Mouse (Mus musculus): Measurements from ENCODE around the gene Vwa7. TPM values are rescaled to one million over a fixed set of nuclear protein-coding genes. Genes with fewer than 3 reads are reported as not detected.

Gene Vwa7
- polyA plus RNA-seq, 1 experiment, result 0.05 TPM

DNA sequence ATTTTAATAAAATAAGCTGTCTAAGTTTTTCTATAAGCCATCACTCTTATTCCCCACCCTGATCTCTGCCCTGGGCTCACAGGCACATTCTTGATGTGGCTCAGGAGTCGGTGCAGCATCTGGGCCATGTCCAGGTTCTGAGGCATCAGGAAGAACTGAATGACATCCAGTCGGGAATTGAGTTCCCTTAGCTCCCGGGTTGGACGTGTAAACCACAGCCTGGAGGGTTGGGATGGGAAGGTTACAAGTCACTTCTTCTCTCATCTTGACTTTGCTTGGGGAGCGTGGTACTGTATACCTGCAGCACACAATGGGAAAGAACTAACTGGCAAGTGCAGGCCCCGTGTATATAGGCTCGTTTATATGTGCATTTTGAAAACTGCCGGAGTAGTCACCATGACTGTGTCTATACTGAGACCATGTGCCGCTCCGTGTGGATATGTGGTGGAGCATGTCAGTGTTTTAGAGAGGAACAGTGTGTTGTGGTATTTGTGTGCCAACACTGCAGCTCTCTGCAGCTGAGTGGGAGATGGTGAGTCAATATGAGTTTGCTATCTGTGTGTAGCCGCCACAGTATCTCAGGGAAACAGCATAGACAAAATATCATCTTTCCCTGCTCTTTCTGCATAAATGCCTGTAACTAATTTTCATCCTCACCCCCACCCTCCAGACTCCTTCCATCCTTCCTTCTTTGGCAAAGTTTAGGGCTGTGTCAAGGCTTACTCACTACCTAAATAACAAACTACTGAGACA is 22.9 kb downstream of the Vwa7 start:
- TF ChIP-seq POLR2AphosphoS2 (IDR thresholded peaks at IDR 0.05; ENCODE audit: insufficient read length, low read depth) (no peak), POLR2A (IDR thresholded peaks at IDR 0.05; ENCODE audit: insufficient read length, low read depth) (no peak), MYOG (IDR thresholded peaks at IDR 0.05; ENCODE audit: control insufficient read depth in 1 of 3, insufficient read depth in 1 of 3, insufficient read length in 2 of 3, low read depth in 2 of 3) (no peak), TCF12 (IDR thresholded peaks at IDR 0.05; ENCODE audit: insufficient read depth, poor library complexity, severe bottlenecking) (no peak), USF1 (IDR thresholded peaks at IDR 0.05; ENCODE audit: low read depth) (no peak), REST (IDR thresholded peaks at IDR 0.05; ENCODE audit: insufficient read depth, insufficient read length) (no peak), TCF3 (IDR thresholded peaks at IDR 0.05; ENCODE audit: insufficient read length, low read depth) (no peak), CEBPB (IDR thresholded peaks at IDR 0.05; ENCODE audit: insufficient read depth, poor library complexity, severe bottlenecking) (no peak), E2F4 (IDR thresholded peaks at IDR 0.05; ENCODE audit: insufficient read depth) (no peak), MAX (IDR thresholded peaks at IDR 0.05; ENCODE audit: low read depth) (no peak)
- Histone ChIP-seq H3K27me3 (ENCODE audit: control insufficient read depth, insufficient read depth, insufficient read length) (no peaks in the 10 kb centered on the region), H3K4me3 (no peak overlapping the region)

DNA sequence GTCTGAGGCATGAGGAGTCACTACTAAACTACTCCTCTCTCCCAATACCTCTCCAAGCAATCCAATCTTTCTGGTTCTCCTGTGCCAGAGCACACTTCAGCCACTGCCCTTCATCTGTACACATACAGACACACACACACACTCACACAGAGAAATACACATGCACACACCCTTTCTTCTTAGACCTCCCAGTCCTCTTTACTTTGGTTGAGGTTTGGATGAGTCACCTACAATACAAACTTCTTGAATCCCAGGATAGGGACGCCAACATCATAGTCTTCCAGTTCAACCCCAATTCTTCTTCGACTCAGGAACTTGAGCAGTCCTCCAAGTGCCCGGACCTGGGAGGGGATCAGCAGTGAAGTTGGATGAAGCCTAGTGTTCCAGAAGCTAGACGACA is 27.4 kb downstream of the Vwa7 start:
- Histone ChIP-seq H3K4me2 (ENCODE audit: low read depth) (peak overlapping the region; percentile 65), H3K27me3 (ENCODE audit: control insufficient read depth, insufficient read depth, insufficient read length) (no peaks in the 10 kb centered on the region), H3K79me2 (ENCODE audit: control insufficient read depth, insufficient read depth) (no peaks in the 10 kb centered on the region), H3K4me3 (no peak overlapping the region), H3K36me3 (ENCODE audit: control insufficient read depth, insufficient read depth) (no peaks in the 10 kb centered on the region), H3ac (ENCODE audit: control insufficient read depth, insufficient read length) (no peak overlapping the region)
- no peak for TF ChIP-seq REST (IDR thresholded peaks at IDR 0.05; ENCODE audit: insufficient read depth, insufficient read length)
- TF ChIP-seq POLR2AphosphoS2 (IDR thresholded peaks at IDR 0.05; ENCODE audit: insufficient read length, low read depth), result no peak
- TF ChIP-seq MYOG (IDR thresholded peaks at IDR 0.05; ENCODE audit: control insufficient read depth in 1 of 3, insufficient read depth in 1 of 3, insufficient read length in 2 of 3, low read depth in 2 of 3), result no peak
- no peak for TF ChIP-seq USF1 (IDR thresholded peaks at IDR 0.05; ENCODE audit: low read depth)
- TF ChIP-seq TCF12 (IDR thresholded peaks at IDR 0.05; ENCODE audit: insufficient read depth, poor library complexity, severe bottlenecking), result no peak
- TF ChIP-seq SRF (IDR thresholded peaks at IDR 0.05; ENCODE audit: control insufficient read depth, insufficient read length, low read depth), result no peak
- no peak for TF ChIP-seq MAX (IDR thresholded peaks at IDR 0.05; ENCODE audit: low read depth)
- no peak for TF ChIP-seq TCF3 (IDR thresholded peaks at IDR 0.05; ENCODE audit: insufficient read length, low read depth)
- no peak for TF ChIP-seq E2F4 (IDR thresholded peaks at IDR 0.05; ENCODE audit: insufficient read depth)
- no peak for TF ChIP-seq POLR2A (IDR thresholded peaks at IDR 0.05; ENCODE audit: insufficient read length, low read depth)

More for the DNA sequence above, 22.9 kb downstream of the Vwa7 start:
- Histone ChIP-seq H3K4me2 (ENCODE audit: low read depth) (peak overlapping the region; percentile 61), H3K79me2 (ENCODE audit: control insufficient read depth, insufficient read depth) (no peaks in the 10 kb centered on the region), H3K36me3 (ENCODE audit: control insufficient read depth, insufficient read depth) (no peaks in the 10 kb centered on the region), H3ac (ENCODE audit: control insufficient read depth, insufficient read length) (no peak overlapping the region)

DNA sequence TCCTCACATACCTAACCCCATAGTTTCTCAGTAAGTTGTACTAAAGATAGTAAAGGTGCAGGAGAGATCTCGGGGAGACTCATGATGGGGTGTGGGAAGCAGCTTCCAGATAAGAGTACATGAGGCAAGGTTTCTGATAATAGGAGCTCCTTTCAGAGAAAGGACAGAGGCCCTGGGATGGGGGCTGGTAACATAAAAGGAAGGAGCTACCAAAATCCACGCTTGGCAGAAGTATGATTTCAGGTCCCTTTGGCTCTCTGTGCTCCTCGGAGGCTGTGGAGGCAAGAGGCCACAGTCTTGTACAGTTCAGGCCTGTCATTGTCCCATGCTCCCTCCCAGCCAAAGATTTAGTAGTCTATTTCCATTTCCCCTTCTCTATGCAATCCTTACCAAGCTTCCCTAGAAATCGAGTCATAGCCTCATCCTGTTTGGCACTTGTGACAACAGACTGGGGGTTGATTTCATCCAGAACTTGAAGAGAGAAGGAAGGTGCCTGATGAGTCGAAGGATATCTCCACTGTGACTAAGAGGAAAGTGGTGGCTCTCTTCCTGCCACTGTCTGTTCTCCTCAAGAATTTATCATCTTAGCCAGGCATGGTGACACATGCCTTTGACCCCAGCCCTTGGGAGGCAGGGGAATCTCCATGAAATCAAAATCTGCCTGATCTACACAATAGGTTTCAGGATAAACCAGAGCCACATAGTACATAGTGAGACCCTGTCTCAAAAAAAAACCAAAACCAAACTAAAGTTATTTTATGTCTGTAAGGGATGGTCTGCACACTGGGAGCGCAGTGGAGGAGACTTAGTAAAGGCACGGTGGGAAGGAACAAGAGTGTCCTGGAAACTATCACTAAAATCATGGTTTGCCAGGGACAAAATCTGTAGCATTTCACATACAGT is 28.8 kb downstream of the Vwa7 start:
- Histone ChIP-seq H3K27me3 (ENCODE audit: control insufficient read depth, insufficient read depth, insufficient read length) (no peaks in the 10 kb centered on the region), H3ac (ENCODE audit: control insufficient read depth, insufficient read length) (no peak overlapping the region), H3K4me2 (ENCODE audit: low read depth) (peak overlapping the region; percentile 65), H3K4me3 (peak overlapping the region; percentile 29), H3K79me2 (ENCODE audit: control insufficient read depth, insufficient read depth) (peaks cover 4% of the 10 kb centered on the region), H3K36me3 (ENCODE audit: control insufficient read depth, insufficient read depth) (no peaks in the 10 kb centered on the region)
- no peak for TF ChIP-seq CEBPB (IDR thresholded peaks at IDR 0.05; ENCODE audit: insufficient read depth, poor library complexity, severe bottlenecking)

- H3K4me3 ChIP-seq, result peak overlapping the region; percentile 29
Observed at GRCm38 (mm10) chr17:35045807-35046680, 29.7 kb downstream of the Vwa7 start.

More at GRCm38 (mm10) chr17:35045807-35046680, 29.7 kb downstream of the Vwa7 start:
- Histone ChIP-seq H3K27me3 (ENCODE audit: control insufficient read depth, insufficient read depth, insufficient read length) (no peaks in the 10 kb centered on the region), H3K79me2 (ENCODE audit: control insufficient read depth, insufficient read depth) (peaks cover 12% of the 10 kb centered on the region), H3K4me2 (ENCODE audit: low read depth) (peak overlapping the region; percentile 65), H3ac (ENCODE audit: control insufficient read depth, insufficient read length) (peak overlapping the region; percentile 58), H3K36me3 (ENCODE audit: control insufficient read depth, insufficient read depth) (no peaks in the 10 kb centered on the region)
- peak; percentile 89 for TF ChIP-seq POLR2AphosphoS2 (IDR thresholded peaks at IDR 0.05; ENCODE audit: insufficient read length, low read depth)
- peak in 1 of 3 experiments; percentile 13 for TF ChIP-seq MYOD1 (IDR thresholded peaks at IDR 0.05; ENCODE audit: control insufficient read depth in 1 of 3, insufficient read length in 2 of 3, low read depth in 2 of 3)
- no peak for TF ChIP-seq TCF3 (IDR thresholded peaks at IDR 0.05; ENCODE audit: insufficient read length, low read depth)
- peak; percentile 72 for TF ChIP-seq POLR2A (IDR thresholded peaks at IDR 0.05; ENCODE audit: insufficient read length, low read depth)

All from myocyte (in vitro differentiated cells).